Mouse (Mus musculus) CH12.LX (cell line): ENCODE results near the gene Syne3.

Experiments
- CTCF ChIP-seq, 2 experiments: IDR thresholded peaks in 1 of 2; conservative IDR thresholded peaks in 1 of 2; 2 replicates each; pipeline ENCODE4 v1.5.1; 2011 to 2012; ENCODE audit warnings: low read depth in 2 of 2, low read length in 2 of 2, improper control_type of control experiment in 1 of 2, inconsistent platforms in 1 of 2, mild to moderate bottlenecking in 1 of 2, moderate library complexity in 1 of 2
- USF1 ChIP-seq: IDR thresholded peaks from 2 replicates; pipeline ENCODE4 v1.6.1; 2014; ENCODE audit warnings: low read depth, mild to moderate bottlenecking, inconsistent platforms, low read length, improper control_type of control experiment

DNA sequence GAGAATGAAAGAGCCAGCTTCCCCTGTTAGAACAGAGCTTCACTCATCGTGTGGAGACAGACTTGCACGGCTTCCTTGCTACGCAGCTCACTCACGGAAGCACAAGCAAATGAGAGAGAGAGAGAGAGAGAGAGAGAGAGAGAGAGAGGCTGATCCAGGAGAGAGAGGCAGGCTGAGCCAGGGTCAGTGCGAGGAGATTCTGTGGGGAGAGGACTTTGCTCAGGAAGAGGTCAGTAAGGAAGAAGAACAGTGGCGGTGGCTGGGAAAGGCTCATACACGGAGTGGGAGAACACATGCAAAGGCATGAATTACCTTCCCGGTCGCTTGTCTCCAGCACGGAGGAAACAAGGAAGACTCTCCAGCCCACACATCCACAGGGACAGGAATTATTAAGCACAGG is 12.4 kb downstream of the Syne3 start:
- TF ChIP-seq USF1 = no peak
- TF ChIP-seq CTCF (conservative IDR thresholded peaks at IDR 0.05 in 1 of 2, IDR thresholded peaks at IDR 0.05 in 1 of 2; ENCODE audit: low read depth in 2 of 2, low read length in 2 of 2) = no peak
